Mouse (Mus musculus): ENCODE results near the gene Csn1s1.

Csn1s1 gene

GRCm38 (mm10) chr5:87665908-87666307 is at the start of gene Csn1s1:
Gene Csn1s1, plus strand, starts transcription at chr5:87666208.
- DNase-seq (ENCODE audit: low read depth, low spot score): no peak

GRCm38 (mm10) chr5:87622681-87623080 is 43.3 kb upstream of the Csn1s1 start:
- no peak for DNase-seq (ENCODE audit: low read depth, low spot score)

GRCm38 (mm10) chr5:87642787-87643186 is 23.2 kb upstream of the Csn1s1 start:
- peak; percentile 12 for DNase-seq (ENCODE audit: low read depth, low spot score)

GRCm38 (mm10) chr5:87699530-87699929 is 33.5 kb downstream of the Csn1s1 start, which contains the start of gene Csn2:
Gene Csn2, minus strand, starts transcription at chr5:87699630.
- no peak for DNase-seq (ENCODE audit: low read depth, low spot score)

GRCm38 (mm10) chr5:87705891-87706290 is 39.9 kb downstream of the Csn1s1 start:
- no peak for DNase-seq (ENCODE audit: low read depth, low spot score)
